Mouse (Mus musculus) MEL (cell line): Measurements from ENCODE around the gene Selenow.

Experiments used
- CHD1 ChIP-seq: IDR thresholded peaks from 2 replicates; pipeline ENCODE4 v1.6.1; 2012; ENCODE audit warnings: low read depth, mild to moderate bottlenecking, inconsistent platforms, low read length, improper control_type of control experiment
- CTCF ChIP-seq, 3 experiments: IDR thresholded peaks in 2 of 3; conservative IDR thresholded peaks in 1 of 3; 2 replicates each; pipeline ENCODE4 v1.5.1; 2011 to 2012; ENCODE audit warnings: low read length in 3 of 3, low read depth in 2 of 3, mild to moderate bottlenecking in 2 of 3, improper control_type of control experiment in 1 of 3, inconsistent platforms in 1 of 3, mixed read lengths in 1 of 3, moderate library complexity in 1 of 3; ENCODE audit not compliant: control insufficient read depth in 1 of 3, insufficient read depth in 1 of 3, poor library complexity in 1 of 3, severe bottlenecking in 1 of 3
- ELF1 ChIP-seq: IDR thresholded peaks from 2 replicates; pipeline ENCODE4 v1.6.1; 2014; ENCODE audit warnings: low read depth, mild to moderate bottlenecking, inconsistent platforms, low read length, improper control_type of control experiment, moderate library complexity
- KAT2A ChIP-seq: conservative IDR thresholded peaks from 2 replicates; pipeline ENCODE4 v1.6.1; 2012; ENCODE audit warnings: low read depth, low read length, improper control_type of control experiment, inconsistent platforms
- MAX ChIP-seq: IDR thresholded peaks from 2 replicates; pipeline ENCODE4 v1.6.1; 2011; ENCODE audit warnings: low read length, improper control_type of control experiment
- NRF1 ChIP-seq: IDR thresholded peaks from 2 replicates; pipeline ENCODE4 v1.6.1; 2014; ENCODE audit warnings: low read depth, mild to moderate bottlenecking, inconsistent platforms, low read length, improper control_type of control experiment, moderate library complexity; ENCODE audit not compliant: poor library complexity, insufficient read depth, severe bottlenecking
- POLR2A ChIP-seq, 2 experiments: IDR thresholded peaks; 2 replicates each; pipeline ENCODE4 v1.6.1; 2011 to 2012; ENCODE audit warnings: low read length in 2 of 2, mild to moderate bottlenecking in 2 of 2, control low read depth in 1 of 2, improper control_type of control experiment in 1 of 2, low read depth in 1 of 2, moderate library complexity in 1 of 2; ENCODE audit not compliant: control insufficient read depth in 1 of 2, insufficient read depth in 1 of 2, poor library complexity in 1 of 2
- RCOR1 ChIP-seq: IDR thresholded peaks from 2 replicates; pipeline ENCODE4 v1.6.1; 2012; ENCODE audit warnings: low read depth, mild to moderate bottlenecking, inconsistent platforms, low read length, improper control_type of control experiment
- USF1 ChIP-seq: IDR thresholded peaks from 2 replicates; pipeline ENCODE4 v1.6.1; 2014; ENCODE audit warnings: low read depth, mild to moderate bottlenecking, inconsistent platforms, low read length, improper control_type of control experiment, moderate library complexity
- ZKSCAN1 ChIP-seq: IDR thresholded peaks from 2 replicates; pipeline ENCODE4 v1.6.1; 2012; ENCODE audit warnings: low read depth, mild to moderate bottlenecking, inconsistent platforms, low read length, improper control_type of control experiment, moderate library complexity

GRCm38 (mm10) chr7:15955509-15955908, 33.3 kb upstream of the Selenow start:
- TF ChIP-seq CTCF (IDR thresholded peaks at IDR 0.05 in 2 of 3, conservative IDR thresholded peaks at IDR 0.05 in 1 of 3; ENCODE audit: control insufficient read depth in 1 of 3, insufficient read depth in 1 of 3, low read depth in 2 of 3, low read length in 3 of 3, poor library complexity in 1 of 3, severe bottlenecking in 1 of 3) (no peak), USF1 (no peak), RCOR1 (no peak), CHD1 (no peak), ELF1 (no peak), POLR2A (IDR thresholded peaks at IDR 0.05; ENCODE audit: control insufficient read depth in 1 of 2, insufficient read depth in 1 of 2, low read depth in 1 of 2, low read length in 2 of 2, poor library complexity in 1 of 2) (no peak), KAT2A (no peak), MAX (no peak), ZKSCAN1 (no peak), NRF1 (no peak)
